Mouse (Mus musculus) C2C12 (cell line): ENCODE results near the gene Clock.

Experiments
- CEBPB ChIP-seq: IDR thresholded peaks from one replicate; pipeline ENCODE4 v1.6.1; 2011; ENCODE audit warnings: low read depth, mild to moderate bottlenecking, control low read depth, moderate library complexity
- CTCF ChIP-seq: IDR thresholded peaks from one replicate; pipeline ENCODE4 v1.5.1; 2011; ENCODE audit not compliant: control insufficient read depth, insufficient read depth, insufficient read length
- FOSL1 ChIP-seq: IDR thresholded peaks from one replicate; pipeline ENCODE4 v1.8.0; 2011; ENCODE audit warnings: mild to moderate bottlenecking, low read length; ENCODE audit not compliant: poor library complexity, insufficient read depth, severe bottlenecking
- MAX ChIP-seq: IDR thresholded peaks from one replicate; pipeline ENCODE4 v1.6.1; 2011; ENCODE audit warnings: mild to moderate bottlenecking, control low read depth
- MYOD1 ChIP-seq: IDR thresholded peaks from one replicate; pipeline ENCODE4 v1.6.1; 2011; ENCODE audit warnings: low read depth; ENCODE audit not compliant: control insufficient read depth, insufficient read length
- MYOG ChIP-seq: IDR thresholded peaks from one replicate; pipeline ENCODE4 v1.6.1; 2011; ENCODE audit not compliant: control insufficient read depth, insufficient read length; ENCODE audit errors: extremely low read depth
- USF1 ChIP-seq: IDR thresholded peaks from one replicate; pipeline ENCODE4 v1.6.1; 2011; ENCODE audit warnings: low read depth, mild to moderate bottlenecking, control low read depth, moderate library complexity

DNA sequence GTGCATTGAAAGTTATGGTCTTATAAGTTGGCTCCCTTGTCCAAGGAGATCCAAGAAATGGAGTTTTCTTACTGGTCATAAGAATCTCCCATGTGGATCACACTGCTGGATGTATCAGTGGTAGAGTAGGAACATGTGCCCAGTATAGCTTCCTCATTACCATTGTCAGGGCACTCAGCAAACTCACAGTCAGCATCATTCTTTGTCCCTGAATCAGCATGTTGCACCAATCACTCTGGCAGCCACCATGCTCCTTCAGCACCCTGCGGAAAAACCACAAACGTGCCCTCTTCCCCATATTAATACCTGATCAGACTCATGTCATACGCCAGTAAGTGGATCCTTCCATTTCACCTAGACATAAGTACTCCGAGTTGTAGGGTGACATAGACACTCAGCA lies 129.5 kb downstream of the Clock start:
- TF ChIP-seq MAX (no peak), CTCF (no peak), MYOD1 (no peak), CEBPB (no peak), USF1 (no peak), MYOG (no peak), FOSL1 (no peak)
